Mouse (Mus musculus): Measurements from ENCODE around the gene Tmem59.

GRCm38 (mm10) chr4:107152571-107152970 is 25.6 kb upstream of the Tmem59 start:
- no peak for TF ChIP-seq USF1 (IDR thresholded peaks at IDR 0.05; ENCODE audit: low read depth)
- TF ChIP-seq CTCF (IDR thresholded peaks at IDR 0.05; ENCODE audit: control insufficient read depth, insufficient read depth, insufficient read length) = no peak
- no peak for TF ChIP-seq MAX (IDR thresholded peaks at IDR 0.05)
- no peak for TF ChIP-seq MYOD1 (IDR thresholded peaks at IDR 0.05; ENCODE audit: control insufficient read depth, insufficient read length, low read depth)
- TF ChIP-seq CEBPB (IDR thresholded peaks at IDR 0.05; ENCODE audit: low read depth) = no peak
- no peak for TF ChIP-seq FOSL1 (IDR thresholded peaks at IDR 0.05; ENCODE audit: insufficient read depth, low read length, poor library complexity, severe bottlenecking)
- no peak for TF ChIP-seq MYOG (IDR thresholded peaks at IDR 0.05; ENCODE audit: control insufficient read depth, extremely low read depth, insufficient read length)
